Mouse (Mus musculus): Measurements from ENCODE around the gene Zfp57. TPM values are rescaled to one million over a fixed set of nuclear protein-coding genes. Genes with fewer than 3 reads are reported as not detected.

The Zfp57 gene
- polyA plus RNA-seq, 1 experiment from 2014 or later: 10.0 TPM

GRCm38 (mm10) chr17:37048383-37048782, 47.4 kb downstream of the Zfp57 start:
- WGBS: 67% methylated on average over 7 of the region's 7 CpGs
- DNase-seq (ENCODE audit: low spot score) (no peak), ATAC-seq (ENCODE audit: low FRiP score, low TSS enrichment) (no peak)
- peaks cover 3% of the 10 kb centered on the region; the same call in 1 of the 2 replicates for H3K4me1 ChIP-seq (replicated peaks; ENCODE audit: control insufficient read depth, insufficient read depth)
- H3K36me3 ChIP-seq (ENCODE audit: control insufficient read depth, insufficient read depth, low read length): no peaks in the 10 kb centered on the region
- no peak overlapping the region for H3K4me2 ChIP-seq (replicated peaks; ENCODE audit: low read depth)
- H3K9me3 ChIP-seq (ENCODE audit: control insufficient read depth, low read length): no peaks in the 10 kb centered on the region
- no peak overlapping the region for H3K9ac ChIP-seq (ENCODE audit: low read length)
- TF ChIP-seq EP300 (optimal IDR thresholded peaks at IDR 0.05): no peak
- no peak for TF ChIP-seq CTCF (IDR thresholded peaks at IDR 0.05; ENCODE audit: low read depth)
- no peak overlapping the region for H3K4me3 ChIP-seq (ENCODE audit: low read depth, low read length)
- H3K27me3 ChIP-seq (ENCODE audit: control insufficient read depth, insufficient read depth, low read length): no peaks in the 10 kb centered on the region
- no peak overlapping the region for H3K27ac ChIP-seq (replicated peaks)

DNA sequence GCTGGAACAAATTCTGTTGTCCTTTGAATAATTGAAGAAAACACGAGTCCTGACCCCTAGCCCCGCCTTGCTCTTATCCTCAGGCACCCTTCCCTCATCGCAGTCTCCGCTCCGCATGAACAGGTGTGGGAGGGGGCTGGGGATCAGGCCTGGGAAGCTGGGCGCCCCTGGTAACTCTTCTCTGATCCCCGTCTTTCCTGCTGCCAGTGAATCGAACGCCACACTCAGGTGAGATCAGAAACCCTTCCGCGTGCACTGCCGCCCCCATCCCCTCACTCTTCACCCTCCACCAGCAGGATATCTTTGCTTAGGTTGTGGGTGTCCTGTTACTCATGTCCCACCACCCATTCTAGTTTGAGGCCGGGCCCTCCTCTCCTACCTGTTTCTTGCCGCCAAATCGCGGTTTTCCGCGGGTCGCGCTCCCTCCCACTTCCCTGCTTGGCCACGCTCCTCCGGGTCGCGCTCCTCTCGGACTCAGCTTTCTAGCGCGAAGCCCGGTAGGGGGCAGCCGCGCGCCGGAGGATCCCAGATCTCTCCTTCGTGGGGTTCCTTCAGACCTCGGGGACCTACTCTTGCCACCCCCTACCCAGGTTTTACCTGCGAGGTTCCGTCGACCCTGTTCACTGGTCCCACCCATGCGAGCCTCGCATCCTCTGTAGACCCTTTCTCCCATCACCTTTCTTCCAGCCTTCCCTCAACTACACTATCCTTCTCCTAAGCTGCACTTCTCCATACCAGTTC, 48.8 kb downstream of the Zfp57 start:
- DNase-seq (ENCODE audit: low spot score) (peak; percentile 74), ATAC-seq (ENCODE audit: low FRiP score, low TSS enrichment) (0 out of 2 replicates have a peak, but pooled peaks have one; percentile 21)
- H3K4me2 ChIP-seq (replicated peaks; ENCODE audit: low read depth): peak overlapping the region; percentile 84
- H3K36me3 ChIP-seq (ENCODE audit: control insufficient read depth, insufficient read depth, low read length): no peaks in the 10 kb centered on the region
- H3K27me3 ChIP-seq (ENCODE audit: control insufficient read depth, insufficient read depth, low read length): no peaks in the 10 kb centered on the region
- TF ChIP-seq EP300 (optimal IDR thresholded peaks at IDR 0.05) (no peak), CTCF (IDR thresholded peaks at IDR 0.05; ENCODE audit: low read depth) (peak; percentile 77)
- H3K9me3 ChIP-seq (ENCODE audit: control insufficient read depth, low read length): no peaks in the 10 kb centered on the region
- peak overlapping the region; percentile 65 for H3K9ac ChIP-seq (ENCODE audit: low read length)
- WGBS: 12% methylated on average over 39 of the region's 39 CpGs
- peaks cover 3% of the 10 kb centered on the region; the same call in 1 of the 2 replicates for H3K4me1 ChIP-seq (replicated peaks; ENCODE audit: control insufficient read depth, insufficient read depth)
- H3K27ac ChIP-seq (replicated peaks): peak overlapping the region; percentile 35; the same call in 1 of the 2 replicates
- peak overlapping the region; percentile 50 for H3K4me3 ChIP-seq (ENCODE audit: low read depth, low read length)

GRCm38 (mm10) chr17:37050399-37050798, 49.4 kb downstream of the Zfp57 start:
- no peak for TF ChIP-seq CTCF (IDR thresholded peaks at IDR 0.05; ENCODE audit: low read depth)
- TF ChIP-seq EP300 (optimal IDR thresholded peaks at IDR 0.05): no peak
- peak overlapping the region; percentile 35; the same call in 1 of the 2 replicates for H3K27ac ChIP-seq (replicated peaks)
- WGBS: under 1% methylated on average over 22 of the region's 22 CpGs

GRCm38 (mm10) chr17:37050876-37051275, 49.9 kb downstream of the Zfp57 start:
- Histone ChIP-seq H3K36me3 (ENCODE audit: control insufficient read depth, insufficient read depth, low read length) (no peaks in the 10 kb centered on the region), H3K4me3 (ENCODE audit: low read depth, low read length) (peak overlapping the region; percentile 50), H3K4me1 (replicated peaks; ENCODE audit: control insufficient read depth, insufficient read depth) (peaks cover 3% of the 10 kb centered on the region; the same call in 1 of the 2 replicates), H3K9ac (ENCODE audit: low read length) (peak overlapping the region; percentile 65), H3K4me2 (replicated peaks; ENCODE audit: low read depth) (peak overlapping the region; percentile 84), H3K27me3 (ENCODE audit: control insufficient read depth, insufficient read depth, low read length) (no peaks in the 10 kb centered on the region), H3K9me3 (ENCODE audit: control insufficient read depth, low read length) (no peaks in the 10 kb centered on the region), H3K27ac (replicated peaks) (no peak overlapping the region)
- peak; percentile 21 for DNase-seq (ENCODE audit: low spot score)
- WGBS: 11% methylated on average over 25 of the region's 27 CpGs
- no peak for ATAC-seq (ENCODE audit: low FRiP score, low TSS enrichment)
- TF ChIP-seq EP300 (optimal IDR thresholded peaks at IDR 0.05) (no peak), CTCF (IDR thresholded peaks at IDR 0.05; ENCODE audit: low read depth) (no peak)

More at GRCm38 (mm10) chr17:37050399-37050798, 49.4 kb downstream of the Zfp57 start:
- Histone ChIP-seq H3K4me1 (replicated peaks; ENCODE audit: control insufficient read depth, insufficient read depth) (peaks cover 3% of the 10 kb centered on the region; the same call in 1 of the 2 replicates), H3K36me3 (ENCODE audit: control insufficient read depth, insufficient read depth, low read length) (no peaks in the 10 kb centered on the region), H3K9me3 (ENCODE audit: control insufficient read depth, low read length) (no peaks in the 10 kb centered on the region), H3K27me3 (ENCODE audit: control insufficient read depth, insufficient read depth, low read length) (no peaks in the 10 kb centered on the region), H3K9ac (ENCODE audit: low read length) (peak overlapping the region; percentile 65), H3K4me3 (ENCODE audit: low read depth, low read length) (peak overlapping the region; percentile 50), H3K4me2 (replicated peaks; ENCODE audit: low read depth) (peak overlapping the region; percentile 84)
- peak; percentile 33 for ATAC-seq (ENCODE audit: low FRiP score, low TSS enrichment)
- peak; percentile 68 for DNase-seq (ENCODE audit: low spot score)

DNA sequence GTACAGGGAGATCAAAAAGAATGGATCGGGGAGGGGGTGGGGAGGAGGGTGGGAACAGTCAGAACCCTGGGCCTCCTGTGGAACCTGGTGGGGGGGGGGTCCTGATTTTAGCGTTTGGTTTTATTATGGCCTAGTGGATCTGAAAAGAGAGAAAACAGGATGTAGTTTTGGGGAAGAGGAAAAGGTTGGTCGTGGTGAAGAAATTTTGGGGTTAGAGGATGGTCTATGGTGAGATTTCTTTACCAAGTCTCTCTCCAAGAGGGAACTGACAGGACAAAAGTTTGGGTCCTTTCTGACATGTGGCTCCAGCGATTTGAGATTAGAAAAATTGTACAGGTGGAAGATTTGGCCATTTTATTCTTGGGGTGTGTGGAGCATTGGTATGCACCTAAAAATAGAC, 50.8 kb downstream of the Zfp57 start:
- Histone ChIP-seq H3K27me3 (ENCODE audit: control insufficient read depth, insufficient read depth, low read length) (no peaks in the 10 kb centered on the region), H3K4me2 (replicated peaks; ENCODE audit: low read depth) (no peak overlapping the region), H3K4me1 (replicated peaks; ENCODE audit: control insufficient read depth, insufficient read depth) (peaks cover 3% of the 10 kb centered on the region; the same call in 1 of the 2 replicates), H3K27ac (replicated peaks) (no peak overlapping the region), H3K9me3 (ENCODE audit: control insufficient read depth, low read length) (no peaks in the 10 kb centered on the region), H3K36me3 (ENCODE audit: control insufficient read depth, insufficient read depth, low read length) (peaks cover 6% of the 10 kb centered on the region; the same call in 1 of the 2 replicates), H3K4me3 (ENCODE audit: low read depth, low read length) (no peak overlapping the region), H3K9ac (ENCODE audit: low read length) (no peak overlapping the region)
- 69% methylated on average over 4 of the region's 4 CpGs for WGBS
- no peak for DNase-seq (ENCODE audit: low spot score)
- TF ChIP-seq EP300 (optimal IDR thresholded peaks at IDR 0.05) (no peak), CTCF (IDR thresholded peaks at IDR 0.05; ENCODE audit: low read depth) (no peak)
- no peak for ATAC-seq (ENCODE audit: low FRiP score, low TSS enrichment)

DNA sequence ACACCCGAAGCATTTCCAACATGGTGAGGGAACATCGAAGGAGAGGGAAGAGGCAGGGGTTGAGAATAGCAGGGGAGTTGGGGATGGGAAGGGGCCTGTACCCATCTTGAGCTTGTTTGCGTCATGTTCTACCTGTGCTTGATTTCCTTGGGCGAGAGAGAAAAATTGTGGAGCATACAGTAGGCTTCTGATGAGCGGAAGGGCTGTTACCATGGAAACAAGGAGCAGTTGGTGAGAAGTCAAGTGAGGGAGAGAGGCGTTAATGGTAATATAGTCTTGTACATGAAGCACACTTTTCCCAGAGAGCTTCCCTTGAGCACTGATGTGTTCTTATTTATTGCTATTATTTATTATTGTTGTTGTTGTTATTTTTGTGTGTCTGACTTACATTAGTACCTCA, 56.0 kb downstream of the Zfp57 start:
- Histone ChIP-seq H3K36me3 (ENCODE audit: control insufficient read depth, insufficient read depth, low read length) (peaks cover 13% of the 10 kb centered on the region), H3K4me1 (replicated peaks; ENCODE audit: control insufficient read depth, insufficient read depth) (no peaks in the 10 kb centered on the region), H3K4me3 (ENCODE audit: low read depth, low read length) (no peak overlapping the region), H3K27me3 (ENCODE audit: control insufficient read depth, insufficient read depth, low read length) (no peaks in the 10 kb centered on the region), H3K9ac (ENCODE audit: low read length) (no peak overlapping the region), H3K9me3 (ENCODE audit: control insufficient read depth, low read length) (no peaks in the 10 kb centered on the region), H3K4me2 (replicated peaks; ENCODE audit: low read depth) (no peak overlapping the region), H3K27ac (replicated peaks) (no peak overlapping the region)
- DNase-seq (ENCODE audit: low spot score) (no peak), ATAC-seq (ENCODE audit: low FRiP score, low TSS enrichment) (no peak)
- 91% methylated on average over 6 of the region's 6 CpGs for WGBS
- no peak for TF ChIP-seq CTCF (IDR thresholded peaks at IDR 0.05; ENCODE audit: low read depth)

Other genes starting within 250 kb of the Zfp57 start
- not detected in 2 replicates for gene H2-M10.5, start 228.3 kb upstream of the Zfp57 start, polyA plus RNA-seq (2015; fragmentation: Nextera tagmentation; extraction: Ambion mirVana)
- gene H2-M10.6, start 189.0 kb upstream of the Zfp57 start, polyA plus RNA-seq (2015; fragmentation: Nextera tagmentation; extraction: Ambion mirVana): not detected in 2 replicates
- 22.9 and 24.0 TPM in 2 replicates for gene Trim26, start 164.0 kb upstream of the Zfp57 start, polyA plus RNA-seq (2015; fragmentation: Nextera tagmentation; extraction: Ambion mirVana)
- 2.0 and 2.1 TPM in 2 replicates for gene Trim15, start 134.0 kb upstream of the Zfp57 start, polyA plus RNA-seq (2015; fragmentation: Nextera tagmentation; extraction: Ambion mirVana)
- gene Trim10, start 131.6 kb upstream of the Zfp57 start, polyA plus RNA-seq (2015; fragmentation: Nextera tagmentation; extraction: Ambion mirVana): 0.28 and 0.32 TPM in 2 replicates
- gene Trim40, start 111.0 kb upstream of the Zfp57 start, polyA plus RNA-seq (2015; fragmentation: Nextera tagmentation; extraction: Ambion mirVana): 0.80 and 1.0 TPM in 2 replicates
- 1.4 and 1.8 TPM in 2 replicates for gene Trim31, start 103.0 kb upstream of the Zfp57 start, polyA plus RNA-seq (2015; fragmentation: Nextera tagmentation; extraction: Ambion mirVana)
- 48.9 and 53.1 TPM in 2 replicates for gene Rnf39, start 58.2 kb upstream of the Zfp57 start, polyA plus RNA-seq (2015; fragmentation: Nextera tagmentation; extraction: Ambion mirVana)
- 77.9 and 79.7 TPM in 2 replicates for gene Ppp1r11, start 49.4 kb upstream of the Zfp57 start, polyA plus RNA-seq (2015; fragmentation: Nextera tagmentation; extraction: Ambion mirVana)
- gene Znrd1, start 42.6 kb upstream of the Zfp57 start, polyA plus RNA-seq (2015; fragmentation: Nextera tagmentation; extraction: Ambion mirVana): 49.4 and 58.6 TPM in 2 replicates
- gene Znrd1as, start 42.6 kb upstream of the Zfp57 start, polyA plus RNA-seq (2015; fragmentation: Nextera tagmentation; extraction: Ambion mirVana): 4.5 and 5.2 TPM in 2 replicates
- not detected in 2 replicates for gene 2410137M14Rik, start 19.9 kb upstream of the Zfp57 start, polyA plus RNA-seq (2015; fragmentation: Nextera tagmentation; extraction: Ambion mirVana)
- 0.05 and 0.08 TPM in 2 replicates for gene H2-M5, start 11.6 kb upstream of the Zfp57 start, polyA plus RNA-seq (2015; fragmentation: Nextera tagmentation; extraction: Ambion mirVana)
- gene Mog, start 22.2 kb downstream of the Zfp57 start, polyA plus RNA-seq (2015; fragmentation: Nextera tagmentation; extraction: Ambion mirVana): 0.08 TPM in 1 of 2 replicates, not detected in the other
- gene Gabbr1, start 44.8 kb downstream of the Zfp57 start, polyA plus RNA-seq (2015; fragmentation: Nextera tagmentation; extraction: Ambion mirVana): 3.8 and 4.3 TPM in 2 replicates
- not detected in 2 replicates for gene Olfr90, start 87.3 kb downstream of the Zfp57 start, polyA plus RNA-seq (2015; fragmentation: Nextera tagmentation; extraction: Ambion mirVana)
- gene Olfr91, start 97.1 kb downstream of the Zfp57 start, polyA plus RNA-seq (2015; fragmentation: Nextera tagmentation; extraction: Ambion mirVana): not detected in 2 replicates
- not detected in 2 replicates for gene Olfr92, start 118.9 kb downstream of the Zfp57 start, polyA plus RNA-seq (2015; fragmentation: Nextera tagmentation; extraction: Ambion mirVana)
- gene Olfr93, start 160.3 kb downstream of the Zfp57 start, polyA plus RNA-seq (2015; fragmentation: Nextera tagmentation; extraction: Ambion mirVana): not detected in 2 replicates
- 0.15 and 0.27 TPM in 2 replicates for gene Ubd, start 192.7 kb downstream of the Zfp57 start, polyA plus RNA-seq (2015; fragmentation: Nextera tagmentation; extraction: Ambion mirVana)
- 0.16 and 0.19 TPM in 2 replicates for gene Olfr94, start 199.8 kb downstream of the Zfp57 start, polyA plus RNA-seq (2015; fragmentation: Nextera tagmentation; extraction: Ambion mirVana)
- not detected in 2 replicates for gene Olfr95, start 212.0 kb downstream of the Zfp57 start, polyA plus RNA-seq (2015; fragmentation: Nextera tagmentation; extraction: Ambion mirVana)
- gene Olfr96, start 219.0 kb downstream of the Zfp57 start, polyA plus RNA-seq (2015; fragmentation: Nextera tagmentation; extraction: Ambion mirVana): not detected in 2 replicates
- gene Olfr97, start 236.2 kb downstream of the Zfp57 start, polyA plus RNA-seq (2015; fragmentation: Nextera tagmentation; extraction: Ambion mirVana): not detected in 2 replicates